Mouse (Mus musculus) brain, embryonic 14.5 days (tissue): ENCODE measurements at regions not wholly inside any gene's neighbourhood (a gene's known extent, or its start where the extent isn't known, plus 50 kb on each side); places are given as distances from the start of the nearest gene placed in this dataset.

Source experiments
- CTCF ChIP-seq: fragments of 200-500 bp; IDR thresholded peaks from 2 replicates; pipeline ENCODE4 v1.5.1; 2012; ENCODE audit warnings: inconsistent platforms, mild to moderate bottlenecking, moderate library complexity, borderline replicate concordance; ENCODE audit not compliant: insufficient read depth, insufficient read length; ENCODE audit errors: extremely low read depth
- POLR2A ChIP-seq: fragments of 200-500 bp; IDR thresholded peaks from 2 replicates; pipeline ENCODE4 v1.6.1; 2012; ENCODE audit warnings: mild to moderate bottlenecking, inconsistent platforms, borderline replicate concordance; ENCODE audit not compliant: poor library complexity, insufficient read depth, insufficient read length, severe bottlenecking; ENCODE audit errors: extremely low read depth

DNA sequence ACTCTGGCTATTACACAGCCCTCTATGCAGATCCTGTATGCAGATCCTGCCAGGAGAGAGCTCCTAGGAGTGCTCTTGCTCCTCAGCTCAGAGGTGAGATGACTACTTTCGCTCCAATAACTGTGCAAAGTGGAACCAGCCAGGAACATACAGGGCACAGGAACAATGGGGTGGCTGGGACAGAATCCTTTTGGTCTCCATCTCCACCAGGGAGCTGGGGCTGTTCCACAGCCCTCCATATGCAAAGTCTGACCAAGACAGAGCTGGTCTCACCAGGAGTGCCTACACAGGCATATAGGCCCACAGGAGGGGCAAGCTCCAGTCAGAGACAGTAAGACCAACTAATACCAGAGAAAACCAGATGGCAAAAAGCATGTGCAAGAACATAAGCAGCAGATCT, 1081.1 kb downstream of the Fscb start:
- TF ChIP-seq CTCF (no peak), POLR2A (no peak)
